Mouse (Mus musculus) adipocyte (in vitro differentiated cells): ENCODE results near the gene Nos2.
"Not testable (repeated sequence)": the region's sequence is repeated elsewhere in the genome, so short reads cannot be mapped to it uniquely, and the experiment has no call there.

Experiments used
- DNase-seq: peaks from one replicate; pipeline ENCODE4 v3.0.0-alpha.2; 2016; ENCODE audit warnings: low spot score

Gene Nos2

DNA sequence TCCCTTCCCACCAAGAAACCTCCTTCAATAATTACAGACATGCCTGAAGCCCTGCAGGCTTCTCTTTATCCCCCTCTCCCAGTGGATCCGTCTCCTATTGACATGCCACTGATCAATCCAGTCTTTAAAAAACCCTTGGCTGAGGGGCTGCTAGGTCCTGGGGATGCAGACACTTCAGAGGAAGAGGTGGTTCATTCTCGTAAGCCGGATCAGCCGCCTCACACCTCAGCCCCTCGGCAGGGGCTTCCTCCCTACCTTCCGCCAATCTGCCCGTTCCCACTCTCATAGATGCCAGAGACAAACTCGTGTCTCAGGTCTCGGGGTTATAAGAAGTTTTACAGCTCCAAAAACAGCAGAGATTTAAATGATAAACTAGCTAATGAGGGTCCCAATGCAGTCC lies 69.5 kb downstream of the Nos2 start:
- DNase-seq: no peak

- not testable (repeated sequence) for DNase-seq
These were observed 70.4 kb downstream of the Nos2 start for GRCm38 (mm10) chr11:78990875-78991543.

- no peak for DNase-seq
These were observed 78.5 kb downstream of the Nos2 start for GRCm38 (mm10) chr11:78999118-78999517.

DNA sequence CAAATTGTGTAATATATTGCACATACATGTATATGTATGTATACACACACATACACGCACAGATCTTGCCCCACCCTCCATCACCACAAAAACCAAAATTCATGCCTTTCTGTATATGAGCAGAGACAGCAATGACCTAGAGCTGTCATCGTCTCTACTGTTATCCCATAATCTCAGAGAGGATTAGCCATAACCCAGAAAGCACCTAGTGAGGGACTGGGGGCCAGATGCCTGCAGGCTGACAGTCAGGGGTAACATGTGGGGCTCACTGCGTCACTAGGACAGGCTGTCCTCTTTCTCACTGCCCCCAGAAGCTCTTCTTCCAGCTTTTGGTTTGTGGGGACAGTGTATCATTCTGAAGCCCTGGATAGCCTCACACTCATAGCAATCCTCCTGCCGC lies 81.3 kb downstream of the Nos2 start:
- DNase-seq: no peak

GRCm38 (mm10) chr11:79002551-79002951 lies 82.0 kb downstream of the Nos2 start:
- no peak for DNase-seq

DNA sequence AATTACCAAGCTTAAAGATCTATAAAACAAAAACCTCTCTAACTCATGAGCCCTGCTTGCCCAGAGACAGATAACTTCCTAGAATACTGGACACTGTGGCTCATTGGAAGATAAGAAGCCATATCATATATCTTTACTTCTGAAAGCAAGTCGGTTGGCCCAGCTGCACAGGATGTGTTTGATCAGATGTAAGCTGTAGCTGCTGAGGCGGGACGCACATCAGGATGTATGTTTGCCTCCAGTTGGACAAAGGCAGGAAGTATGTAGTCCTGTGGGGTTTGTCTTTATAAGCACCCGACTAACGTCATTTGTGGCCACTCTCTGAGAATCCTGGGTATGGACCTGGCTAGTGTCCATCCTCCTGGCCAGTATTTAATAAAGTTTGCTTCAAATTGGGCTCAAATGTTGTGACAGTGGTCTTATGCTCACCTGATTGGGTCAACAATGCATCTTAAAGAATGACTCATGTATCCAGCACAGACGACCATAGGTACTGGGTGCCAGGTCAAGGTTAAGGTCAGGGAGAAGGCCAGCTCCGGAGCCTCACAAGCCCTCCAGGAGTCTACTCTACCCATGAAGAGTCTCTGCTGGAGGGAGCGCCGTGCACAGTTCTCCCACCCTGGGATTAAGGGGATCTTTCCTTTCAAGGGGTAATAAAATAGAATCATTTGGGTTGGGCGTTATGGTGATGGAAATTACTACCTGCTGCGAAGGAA lies 82.6 kb downstream of the Nos2 start:
- DNase-seq: no peak

DNA sequence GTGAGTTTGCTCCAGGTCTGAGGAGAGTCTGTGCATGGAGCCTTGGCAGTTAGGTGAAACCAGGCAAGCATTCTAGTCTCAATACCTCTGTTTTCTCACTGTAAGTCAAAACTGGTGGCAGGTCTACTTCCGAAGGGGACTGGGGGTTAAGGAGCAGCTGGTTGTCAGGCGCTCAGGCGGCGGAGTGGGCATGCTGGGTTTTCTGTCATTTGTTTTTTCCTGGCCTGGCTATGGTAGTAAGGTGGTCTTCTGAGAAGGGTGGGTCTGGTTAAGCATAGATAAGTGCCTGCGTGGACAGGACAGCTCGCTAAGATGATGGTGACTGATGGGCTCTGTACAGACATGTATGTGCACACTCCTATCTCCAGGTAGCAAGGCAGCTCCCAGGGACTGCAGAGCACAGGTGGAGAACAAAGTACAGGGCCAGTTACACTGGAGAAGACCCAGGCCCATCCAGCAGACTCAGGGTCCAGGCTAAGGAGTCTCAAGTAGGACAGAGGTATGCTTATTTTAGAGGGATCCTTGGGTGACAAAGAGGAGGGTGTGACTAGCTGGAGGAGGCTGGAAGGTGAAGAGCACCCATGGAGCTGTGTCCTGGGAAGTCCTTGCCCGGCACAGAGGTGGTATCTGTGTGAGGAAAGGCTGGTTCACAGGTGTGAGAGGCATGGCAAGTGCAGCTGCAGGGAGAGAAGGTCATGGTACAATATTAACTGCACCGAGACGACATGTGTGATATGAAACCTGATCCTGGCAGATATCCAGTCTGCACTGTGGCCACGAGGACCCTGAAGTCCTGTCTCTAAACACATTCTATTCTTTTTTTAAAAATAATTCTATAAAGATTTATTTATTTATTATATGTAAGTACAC lies 83.4 kb downstream of the Nos2 start:
- DNase-seq: no peak

GRCm38 (mm10) chr11:79005578-79006394 lies 85.2 kb downstream of the Nos2 start:
- DNase-seq: no peak

DNA sequence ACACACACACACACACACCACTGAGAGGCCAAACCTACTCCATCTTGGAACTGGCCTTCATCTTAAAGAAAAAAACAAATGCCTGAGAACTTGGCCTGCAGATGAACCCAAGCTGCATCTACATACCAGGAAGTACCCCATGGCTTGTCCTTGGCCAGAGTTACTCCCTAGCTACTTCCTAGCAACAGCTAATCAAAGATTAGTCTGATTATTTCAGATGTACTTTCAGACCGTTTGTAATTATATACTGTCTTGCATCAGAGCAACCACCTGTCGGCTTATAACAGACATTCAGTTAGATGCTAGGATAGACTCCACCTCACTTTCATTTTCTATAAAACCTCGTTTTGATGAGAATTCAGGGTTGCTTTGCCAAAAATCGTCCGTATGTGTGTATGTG lies 85.8 kb downstream of the Nos2 start:
- DNase-seq: no peak

GRCm38 (mm10) chr11:79007356-79007755 lies 86.8 kb downstream of the Nos2 start:
- not testable (repeated sequence) for DNase-seq

- no peak for DNase-seq
These were observed 87.6 kb downstream of the Nos2 start for GRCm38 (mm10) chr11:79008007-79008775.

- no peak for DNase-seq
These were observed 88.3 kb downstream of the Nos2 start for GRCm38 (mm10) chr11:79008891-79009290.
